In genomic region chr13:55418004-55418403, GRCm38 (mm10) we compare ENCODE assay signal across 8 mouse cellular contexts. TPM values are rescaled to one million over a fixed set of nuclear protein-coding genes. Genes with fewer than 3 reads are reported as not detected.
A peak's percentile ranks its signal among the peaks of the same experiment; 100 is the strongest.
DNase-seq lines count a peak whose midpoint lies in the region; ATAC-seq and TF ChIP-seq lines count a peak whose summit lies in the region.

No protein-coding gene starts in this region.

- H3K27ac ChIP-seq in left cerebral cortex, adult 2 months, result peak overlapping the region; percentile 4; the same call in 1 of the 2 replicates

- intact Hi-C loops in left cerebral cortex, adult 2 months (cut with DNase I), result loop anchor here (1.0 to 2.0 kb wide), 2 partner anchors 53 to 99 kb away; no protein-coding TSS in a partner anchor

- H3K4me3 ChIP-seq in left cerebral cortex, adult 2 months, result no peak overlapping the region

- peak; percentile 90 for TF ChIP-seq CTCF in left cerebral cortex, adult 2 months (IDR thresholded peaks at IDR 0.05)

- ATAC-seq in megakaryocyte, adult 5-6 weeks (ENCODE audit: poor library complexity, severe bottlenecking), result peak; percentile 75

- DNase-seq in R1 (ENCODE audit: low read depth, low spot score), result peak; percentile 84
- peak; percentile 91 to 95 for DNase-seq in cerebellum, postnatal 14 days
- DNase-seq in frontal cortex, postnatal 36 days (ENCODE audit: low spot score in 2 of 2), result peak; percentile 85 to 87
- DNase-seq in hindlimb bud, embryonic 11.5 days (ENCODE audit: extremely low spot score, low read depth, low spot score), result peak; percentile 37
- DNase-seq in left cerebral cortex, adult 2 months (ENCODE audit: extremely low spot score in 1 of 2, low spot score in 2 of 2), result peak; percentile 82 to 89
- peak; percentile 86 for DNase-seq in right cerebral cortex, adult 18-20 months
- peak; percentile 73 for DNase-seq in urinary bladder, adult 2 months (ENCODE audit: low spot score)

RNA-seq across cellular contexts. Expression of gene Pfn3, which starts 3.0 kb away (rescaled TPM):
- total RNA-seq in left cerebral cortex, adult 2 months (2021), result not detected
- not detected in 2 replicates for total RNA-seq in megakaryocyte, adult 5-6 weeks (2015)
- not detected in 2 replicates for total RNA-seq in megakaryocyte, adult 5-6 weeks (2017)
- not detected in 2 replicates for polyA plus RNA-seq in urinary bladder, adult 2 months (2012; rRNA removed)

RNA-seq across cellular contexts. Expression of gene F12, which starts 8.6 kb away (rescaled TPM):
- 1 to 10 TPM in 1 of 2 experiments, under 1 TPM in 1; 0.95 to 1.3 TPM for total RNA-seq in left cerebral cortex, adult 2 months (2021)
- 0.13 and 0.21 TPM in 2 replicates for total RNA-seq in megakaryocyte, adult 5-6 weeks (2015)
- not detected in 2 replicates for total RNA-seq in megakaryocyte, adult 5-6 weeks (2017)
- 0.06 and 0.07 TPM in 2 replicates for polyA plus RNA-seq in urinary bladder, adult 2 months (2012; rRNA removed)

RNA-seq across cellular contexts. Expression of gene Slc34a1, which starts 20.0 kb away (rescaled TPM):
- total RNA-seq in left cerebral cortex, adult 2 months (2021), result under 1 TPM; 0.25 to 0.49 TPM
- total RNA-seq in megakaryocyte, adult 5-6 weeks (2015), result 0.39 and 0.58 TPM in 2 replicates
- total RNA-seq in megakaryocyte, adult 5-6 weeks (2017), result 0.44 and 2.0 TPM in 2 replicates
- polyA plus RNA-seq in urinary bladder, adult 2 months (2012; rRNA removed), result 0.44 and 0.52 TPM in 2 replicates

RNA-seq across cellular contexts. Expression of gene Grk6, which starts 26.9 kb away (rescaled TPM):
- 10 to 100 TPM; 61.2 to 66.2 TPM for total RNA-seq in left cerebral cortex, adult 2 months (2021)
- total RNA-seq in megakaryocyte, adult 5-6 weeks (2015), result 87.3 and 89.9 TPM in 2 replicates
- 144 and 155 TPM in 2 replicates for total RNA-seq in megakaryocyte, adult 5-6 weeks (2017)
- 37.4 and 42.4 TPM in 2 replicates for polyA plus RNA-seq in urinary bladder, adult 2 months (2012; rRNA removed)

RNA-seq across cellular contexts. Expression of gene Prr7, which starts 46.1 kb away (rescaled TPM):
- 10 to 100 TPM; 77.6 to 80.2 TPM for total RNA-seq in left cerebral cortex, adult 2 months (2021)
- 1.1 and 1.2 TPM in 2 replicates for total RNA-seq in megakaryocyte, adult 5-6 weeks (2015)
- 1.4 and 1.8 TPM in 2 replicates for total RNA-seq in megakaryocyte, adult 5-6 weeks (2017)
- 3.5 and 3.8 TPM in 2 replicates for polyA plus RNA-seq in urinary bladder, adult 2 months (2012; rRNA removed)

Comparison
In these comparisons a context has a peak if more than half of its experiments do, and no peak if none do; other contexts are left out.
1. DNase-seq: peak in every context shown above with its lines; median percentile 93 in cerebellum, postnatal 14 days; 86 in frontal cortex, postnatal 36 days; 86 in right cerebral cortex, adult 18-20 months; 86 in left cerebral cortex, adult 2 months; 84 in R1; 73 in urinary bladder, adult 2 months; 37 in hindlimb bud, embryonic 11.5 days.